Mouse (Mus musculus) testis, adult 2 months (tissue): ENCODE data around the gene Dnah11.

Experiments used
- CTCF ChIP-seq: fragments of 200-500 bp; IDR thresholded peaks from 2 replicates; pipeline ENCODE4 v1.5.1; 2012; ENCODE audit warnings: low read depth, mild to moderate bottlenecking, inconsistent platforms, low read length, moderate library complexity; ENCODE audit not compliant: control insufficient read depth, insufficient read depth, insufficient replicate concordance
- POLR2A ChIP-seq: fragments of 200-500 bp; IDR thresholded peaks from 2 replicates; pipeline ENCODE4 v1.6.1; 2012; ENCODE audit warnings: low read depth, mild to moderate bottlenecking, inconsistent platforms, low read length, moderate library complexity; ENCODE audit not compliant: control insufficient read depth

DNA sequence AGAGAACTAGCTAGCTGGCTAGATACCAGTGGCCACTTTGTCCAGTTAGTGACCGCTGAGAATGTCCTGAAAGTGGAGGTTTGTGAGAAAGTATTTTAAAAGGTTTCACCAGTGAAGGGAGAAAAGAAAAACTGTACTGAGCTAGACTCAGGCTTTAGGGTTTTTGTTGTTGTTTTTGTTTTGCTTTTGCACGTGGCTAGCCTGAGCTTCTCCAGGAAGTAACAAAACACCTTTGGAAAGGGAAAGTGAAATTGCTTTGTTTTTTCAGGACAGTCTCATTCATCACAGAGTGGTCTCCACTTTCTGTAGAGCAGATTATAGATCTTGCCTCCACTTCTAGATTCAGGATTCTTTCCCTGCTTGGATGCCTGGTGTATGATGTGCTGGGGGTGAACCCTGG is 353.9 kb downstream of the Dnah11 start:
- TF ChIP-seq CTCF = no peak
- no peak for TF ChIP-seq POLR2A
